Mouse (Mus musculus) myocyte (in vitro differentiated cells): ENCODE data around the gene Zmym3. TPM values are rescaled to one million over a fixed set of nuclear protein-coding genes. Genes with fewer than 3 reads are reported as not detected.
A peak's percentile ranks its signal among the peaks of the same experiment; 100 is the strongest.

Source experiments
- H3K27me3 ChIP-seq: one replicate; pipeline ENCODE4 v1.6.1; 2011; ENCODE audit not compliant: control insufficient read depth, insufficient read depth, insufficient read length
- H3K36me3 ChIP-seq: one replicate; pipeline ENCODE4 v1.6.1; 2011; ENCODE audit not compliant: control insufficient read depth, insufficient read depth
- H3K4me2 ChIP-seq: one replicate; pipeline ENCODE4 v1.6.1; 2011; ENCODE audit warnings: low read depth, control low read depth
- H3K4me3 ChIP-seq: one replicate; pipeline ENCODE4 v1.5.1; 2011; ENCODE audit warnings: mild to moderate bottlenecking, control low read depth, moderate library complexity
- H3K79me2 ChIP-seq: one replicate; pipeline ENCODE4 v1.6.1; 2011; ENCODE audit not compliant: control insufficient read depth, insufficient read depth
- H3ac ChIP-seq: one replicate; pipeline ENCODE4 v1.6.1; 2011; ENCODE audit not compliant: control insufficient read depth, insufficient read length
- CEBPB ChIP-seq: IDR thresholded peaks from 2 replicates; pipeline ENCODE4 v1.6.1; 2011; ENCODE audit warnings: mild to moderate bottlenecking, moderate library complexity; ENCODE audit not compliant: poor library complexity, insufficient read depth, severe bottlenecking
- E2F4 ChIP-seq: IDR thresholded peaks from one replicate; pipeline ENCODE4 v1.6.1; 2011; ENCODE audit warnings: mild to moderate bottlenecking, control low read depth, moderate library complexity; ENCODE audit not compliant: insufficient read depth
- MAX ChIP-seq: IDR thresholded peaks from one replicate; pipeline ENCODE4 v1.6.1; 2011; ENCODE audit warnings: low read depth, mild to moderate bottlenecking, control low read depth
- MYOD1 ChIP-seq, 3 experiments: IDR thresholded peaks; one replicate each; pipeline ENCODE4 v1.6.1; 2011; ENCODE audit warnings: control low read depth in 2 of 3, low read depth in 2 of 3, mild to moderate bottlenecking in 2 of 3, moderate library complexity in 1 of 3; ENCODE audit not compliant: insufficient read length in 2 of 3, control insufficient read depth in 1 of 3
- MYOG ChIP-seq, 3 experiments: IDR thresholded peaks; one replicate each; pipeline ENCODE4 v1.6.1; 2011; ENCODE audit warnings: control low read depth in 2 of 3, low read depth in 2 of 3, mild to moderate bottlenecking in 2 of 3; ENCODE audit not compliant: insufficient read length in 2 of 3, control insufficient read depth in 1 of 3, insufficient read depth in 1 of 3
- POLR2A ChIP-seq: IDR thresholded peaks from one replicate; pipeline ENCODE4 v1.6.1; 2011; ENCODE audit warnings: low read depth, mild to moderate bottlenecking, control low read depth, moderate library complexity; ENCODE audit not compliant: insufficient read length
- POLR2AphosphoS2 ChIP-seq: IDR thresholded peaks from one replicate; pipeline ENCODE4 v1.6.1; 2011; ENCODE audit warnings: low read depth, control low read depth; ENCODE audit not compliant: insufficient read length
- REST ChIP-seq: IDR thresholded peaks from one replicate; pipeline ENCODE4 v1.6.1; 2011; ENCODE audit warnings: mild to moderate bottlenecking, control low read depth, moderate library complexity; ENCODE audit not compliant: insufficient read depth, insufficient read length
- SRF ChIP-seq: IDR thresholded peaks from one replicate; pipeline ENCODE4 v1.6.1; 2011; ENCODE audit warnings: low read depth; ENCODE audit not compliant: control insufficient read depth, insufficient read length
- TCF12 ChIP-seq: IDR thresholded peaks from one replicate; pipeline ENCODE4 v1.6.1; 2011; ENCODE audit warnings: mild to moderate bottlenecking, control low read depth; ENCODE audit not compliant: poor library complexity, insufficient read depth, severe bottlenecking
- TCF3 ChIP-seq: IDR thresholded peaks from one replicate; pipeline ENCODE4 v1.6.1; 2011; ENCODE audit warnings: low read depth, control low read depth; ENCODE audit not compliant: insufficient read length
- USF1 ChIP-seq: IDR thresholded peaks from one replicate; pipeline ENCODE4 v1.6.1; 2011; ENCODE audit warnings: low read depth, mild to moderate bottlenecking, control low read depth, moderate library complexity
- polyA plus RNA-seq: library from polyadenylated mRNA; unstranded; fragments of >200 nt; fragmentation: generic; extraction: Trizol; gene quantifications from one replicate; pipeline ENCODE4 v1.2.1, GENCODE M21; 2012; ENCODE audit warnings: missing spikeins

Gene Zmym3
- polyA plus RNA-seq, 1 experiment, result 16.9 TPM

GRCm38 (mm10) chrX:101419725-101420699 is 637 bp downstream of the Zmym3 start:
- H3K36me3 ChIP-seq, result no peaks in the 10 kb centered on the region
- H3K79me2 ChIP-seq, result no peaks in the 10 kb centered on the region
- peak overlapping the region; percentile 81 for H3ac ChIP-seq
- peak overlapping the region; percentile 73 for H3K4me3 ChIP-seq
- H3K4me2 ChIP-seq, result peak overlapping the region; percentile 66
- peak; percentile 42 for TF ChIP-seq POLR2A
- peak; percentile 20 for TF ChIP-seq E2F4
- TF ChIP-seq USF1, result no peak
- TF ChIP-seq POLR2AphosphoS2, result no peak
- no peak for TF ChIP-seq MYOG (IDR thresholded peaks at IDR 0.05; ENCODE audit: control insufficient read depth in 1 of 3, insufficient read depth in 1 of 3, insufficient read length in 2 of 3, low read depth in 2 of 3)
- no peak for TF ChIP-seq TCF3
- H3K27me3 ChIP-seq, result no peaks in the 10 kb centered on the region

- H3K36me3 ChIP-seq, result no peaks in the 10 kb centered on the region
- H3K4me3 ChIP-seq, result peak overlapping the region; percentile 73
- peak overlapping the region; percentile 58 for H3K4me2 ChIP-seq
- no peak for TF ChIP-seq USF1
- no peak for TF ChIP-seq MYOG (IDR thresholded peaks at IDR 0.05; ENCODE audit: control insufficient read depth in 1 of 3, insufficient read depth in 1 of 3, insufficient read length in 2 of 3, low read depth in 2 of 3)
- TF ChIP-seq E2F4, result no peak
- TF ChIP-seq MAX, result no peak
- no peak for TF ChIP-seq TCF3
- no peaks in the 10 kb centered on the region for H3K79me2 ChIP-seq
- H3ac ChIP-seq, result peak overlapping the region; percentile 81
- H3K27me3 ChIP-seq, result no peaks in the 10 kb centered on the region
These were observed 1.5 kb downstream of the Zmym3 start for GRCm38 (mm10) chrX:101418946-101419724.

- Histone ChIP-seq H3K36me3 (no peaks in the 10 kb centered on the region), H3ac (no peak overlapping the region), H3K4me2 (no peak overlapping the region), H3K79me2 (no peaks in the 10 kb centered on the region), H3K4me3 (no peak overlapping the region), H3K27me3 (no peaks in the 10 kb centered on the region)
- TF ChIP-seq SRF, result no peak
- no peak for TF ChIP-seq USF1
- TF ChIP-seq MYOG (IDR thresholded peaks at IDR 0.05; ENCODE audit: control insufficient read depth in 1 of 3, insufficient read depth in 1 of 3, insufficient read length in 2 of 3, low read depth in 2 of 3), result no peak
- no peak for TF ChIP-seq MAX
- TF ChIP-seq E2F4, result no peak
- TF ChIP-seq TCF3, result no peak
- TF ChIP-seq POLR2A, result no peak
- no peak for TF ChIP-seq MYOD1 (IDR thresholded peaks at IDR 0.05; ENCODE audit: control insufficient read depth in 1 of 3, insufficient read length in 2 of 3, low read depth in 2 of 3)
- TF ChIP-seq CEBPB, result no peak
- no peak for TF ChIP-seq POLR2AphosphoS2
- TF ChIP-seq TCF12, result no peak
- no peak for TF ChIP-seq REST
These were observed 24.2 kb downstream of the Zmym3 start for GRCm38 (mm10) chrX:101396459-101396858.

GRCm38 (mm10) chrX:101394341-101394740 is 26.3 kb downstream of the Zmym3 start:
- Histone ChIP-seq H3K27me3 (no peaks in the 10 kb centered on the region), H3K36me3 (no peaks in the 10 kb centered on the region), H3K4me2 (no peak overlapping the region), H3K79me2 (no peaks in the 10 kb centered on the region), H3K4me3 (no peak overlapping the region), H3ac (no peak overlapping the region)
- TF ChIP-seq POLR2A (no peak), TCF3 (no peak), TCF12 (no peak), SRF (no peak), MAX (no peak), MYOG (IDR thresholded peaks at IDR 0.05; ENCODE audit: control insufficient read depth in 1 of 3, insufficient read depth in 1 of 3, insufficient read length in 2 of 3, low read depth in 2 of 3) (no peak), MYOD1 (IDR thresholded peaks at IDR 0.05; ENCODE audit: control insufficient read depth in 1 of 3, insufficient read length in 2 of 3, low read depth in 2 of 3) (no peak), E2F4 (no peak), CEBPB (no peak), REST (no peak), POLR2AphosphoS2 (no peak), USF1 (no peak)
